Mouse (Mus musculus): ENCODE results near the gene Csn3.

GRCm38 (mm10) chr5:87931603-87932002, 6.2 kb downstream of the Csn3 start:
- TF ChIP-seq CTCF (IDR thresholded peaks at IDR 0.05; ENCODE audit: extremely low read depth, insufficient read depth, low read length) (no peak), POLR2A (IDR thresholded peaks at IDR 0.05; ENCODE audit: extremely low read depth, insufficient read depth, low read length) (no peak)

Measured in cortical plate, adult 2 months (tissue).